Mouse (Mus musculus): ENCODE results near the gene Rhox3a2.
"Not testable (repeated sequence)": the region's sequence is repeated elsewhere in the genome, so short reads cannot be mapped to it uniquely, and the experiment has no call there.

Rhox3a2 gene

GRCm38 (mm10) chrX:37379728-37380127, at the start of gene Rhox3a2:
TSS of gene Rhox3a2 (plus strand) at chrX:37380028.
- DNase-seq: not testable (repeated sequence)

GRCm38 (mm10) chrX:37390548-37390947, 10.7 kb downstream of the Rhox3a2 start, which contains the start of gene Rhox4a2:
TSS of gene Rhox4a2 (plus strand) at chrX:37390848.
- DNase-seq: not testable (repeated sequence)

DNA sequence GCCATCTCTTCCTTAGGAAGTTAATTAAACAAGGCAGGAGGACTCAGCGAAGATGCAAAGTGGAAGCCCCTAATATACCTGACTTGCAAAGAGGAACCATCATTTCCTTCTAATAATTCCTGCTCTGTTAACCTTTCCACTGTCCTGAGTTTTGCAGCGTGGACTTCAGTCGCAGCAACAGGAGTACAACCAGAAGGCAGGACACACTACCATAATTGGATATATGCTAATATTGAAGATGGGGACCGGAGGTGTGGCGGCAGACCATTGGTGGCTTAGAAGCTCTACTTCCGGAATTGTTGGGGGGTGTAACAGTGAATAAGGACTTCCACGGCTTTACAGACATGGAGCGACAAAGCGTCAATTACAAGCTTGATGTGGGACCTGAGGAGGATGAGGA, 31.9 kb downstream of the Rhox3a2 start, which contains the start of gene Rhox2b:
TSS of gene Rhox2b (plus strand) at position 301 of the 400 bp plus-strand sequence.
- not testable (repeated sequence) for DNase-seq

- not testable (repeated sequence) for DNase-seq
Measured at GRCm38 (mm10) chrX:37432194-37432593, 52.4 kb downstream of the Rhox3a2 start, which contains the start of gene Rhox4b. TSS of gene Rhox4b (plus strand) at chrX:37432494.
